Mouse (Mus musculus) cerebral cortex, adult 2 months (tissue): ENCODE measurements around the gene Slc25a12.

ENCODE experiments used
- WGBS: fragments of 180-500 bp; shearing (Covaris S2); methylation state at CpG from one replicate; pipeline ENCODE4 v1.1.7; 2018; 5-methylcytosine and 5-hydroxymethylcytosine counted together

The Slc25a12 gene

GRCm38 (mm10) chr2:71367125-71367880, at the start of gene Slc25a12:
Slc25a12 (minus strand) TSS chr2:71367749.
- under 1% methylated on average over 57 of the region's 57 CpGs for WGBS

- WGBS, result 92% methylated on average over 1 of the region's 1 CpGs
Measured at GRCm38 (mm10) chr2:71405613-71406012, 38.1 kb upstream of the Slc25a12 start.

GRCm38 (mm10) chr2:71389864-71390263, 22.3 kb upstream of the Slc25a12 start:
- WGBS, result 52% methylated on average over 9 of the region's 9 CpGs

- under 1% methylated on average over 63 of the region's 66 CpGs for WGBS
Measured at GRCm38 (mm10) chr2:71388951-71389763, 21.6 kb upstream of the Slc25a12 start, which contains the start of gene Hat1. Hat1 (plus strand) TSS chr2:71388958.

- WGBS, result 96% methylated on average over 6 of the region's 6 CpGs
Measured at GRCm38 (mm10) chr2:71387766-71388165, 20.2 kb upstream of the Slc25a12 start.

- 51% methylated on average over 11 of the region's 11 CpGs for WGBS
Measured at GRCm38 (mm10) chr2:71383890-71384289, 16.3 kb upstream of the Slc25a12 start.

- WGBS, result 79% methylated on average over 4 of the region's 4 CpGs
Measured at GRCm38 (mm10) chr2:71381962-71382361, 14.4 kb upstream of the Slc25a12 start.

GRCm38 (mm10) chr2:71377426-71377825, 9.9 kb upstream of the Slc25a12 start:
- WGBS, result 61% methylated on average over 5 of the region's 5 CpGs

GRCm38 (mm10) chr2:71376433-71376906, 8.9 kb upstream of the Slc25a12 start:
- 59% methylated on average over 11 of the region's 11 CpGs for WGBS

GRCm38 (mm10) chr2:71374275-71375155, 7.0 kb upstream of the Slc25a12 start:
- 59% methylated on average over 8 of the region's 8 CpGs for WGBS

GRCm38 (mm10) chr2:71372261-71372660, 4.7 kb upstream of the Slc25a12 start:
- 83% methylated on average over 4 of the region's 4 CpGs for WGBS

- 27% methylated on average over 5 of the region's 5 CpGs for WGBS
Measured at GRCm38 (mm10) chr2:71371790-71372189, 4.2 kb upstream of the Slc25a12 start.

- 44% methylated on average over 8 of the region's 8 CpGs for WGBS
Measured at GRCm38 (mm10) chr2:71368086-71368485, 537 bp upstream of the Slc25a12 start.

- 2% methylated on average over 9 of the region's 9 CpGs for WGBS
Measured at GRCm38 (mm10) chr2:71366618-71367124, 878 bp downstream of the Slc25a12 start.

GRCm38 (mm10) chr2:71360192-71360591, 7.4 kb downstream of the Slc25a12 start:
- WGBS, result 92% methylated on average over 1 of the region's 1 CpGs

- 89% methylated on average over 5 of the region's 5 CpGs for WGBS
Measured at GRCm38 (mm10) chr2:71358347-71358746, 9.2 kb downstream of the Slc25a12 start.

GRCm38 (mm10) chr2:71354055-71354425, 13.5 kb downstream of the Slc25a12 start:
- WGBS, result 70% methylated on average over 5 of the region's 5 CpGs

- 78% methylated on average over 10 of the region's 10 CpGs for WGBS
Measured at GRCm38 (mm10) chr2:71353306-71354054, 14.1 kb downstream of the Slc25a12 start.

- WGBS, result 88% methylated on average over 3 of the region's 3 CpGs
Measured at GRCm38 (mm10) chr2:71351727-71351987, 15.9 kb downstream of the Slc25a12 start.

GRCm38 (mm10) chr2:71350904-71351726, 16.4 kb downstream of the Slc25a12 start:
- WGBS, result 86% methylated on average over 11 of the region's 11 CpGs
